Mouse (Mus musculus): ENCODE measurements at regions not wholly inside any gene's neighbourhood (a gene's known extent, or its start where the extent isn't known, plus 50 kb on each side); places are given as distances from the start of the nearest gene placed in this dataset.

DNA sequence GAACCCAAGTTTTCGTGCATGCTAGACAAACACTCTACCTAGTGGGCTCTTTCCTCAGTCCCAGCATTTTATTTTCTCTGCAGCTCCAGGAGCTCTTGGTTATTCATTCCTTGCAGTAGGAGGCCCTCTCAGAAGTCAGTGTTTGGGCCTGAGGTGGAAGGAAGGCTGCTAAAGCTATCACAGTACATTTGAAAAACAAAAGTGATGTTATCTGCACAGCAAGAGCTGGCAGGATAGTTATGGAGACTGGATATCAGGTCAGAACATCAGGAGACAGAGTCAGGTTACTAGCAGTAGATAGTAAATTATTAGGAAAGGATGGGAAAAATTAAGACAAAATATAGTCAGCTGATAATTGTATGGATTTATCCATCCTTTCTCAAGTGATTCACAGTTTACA, 152.2 kb downstream of the Mtx2 start:
- no peak for DNase-seq

GRCm38 (mm10) chr2:74981856-74982255, 156.3 kb downstream of the Mtx2 start:
- DNase-seq: no peak

GRCm38 (mm10) chr2:74993802-74994201, 168.2 kb downstream of the Mtx2 start:
- DNase-seq: no peak

GRCm38 (mm10) chr2:74994998-74995397, 169.4 kb downstream of the Mtx2 start:
- peak; percentile 22 for DNase-seq

DNA sequence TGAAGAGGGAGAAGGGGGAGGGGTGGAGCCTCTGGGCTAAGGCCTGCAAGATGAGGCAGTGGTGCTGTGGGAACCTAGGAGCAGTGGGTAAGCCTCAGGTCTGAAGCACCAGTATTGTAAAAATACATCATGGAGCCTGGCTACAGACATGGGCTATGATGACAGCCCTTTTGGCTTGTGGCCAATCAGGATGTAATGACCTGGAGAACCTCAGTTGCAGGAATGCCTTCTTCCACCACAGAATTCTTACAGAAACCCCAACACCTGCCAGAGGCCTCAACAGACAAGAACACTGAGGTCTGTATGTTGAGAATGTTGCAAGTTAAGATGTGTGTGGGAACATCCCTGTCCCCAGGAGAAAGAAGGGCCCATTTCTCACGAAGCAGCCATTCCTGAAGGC, 172.1 kb downstream of the Mtx2 start:
- peak; percentile 19 for DNase-seq

GRCm38 (mm10) chr2:75000368-75000796, 174.8 kb downstream of the Mtx2 start:
- DNase-seq: peak; percentile 68

DNA sequence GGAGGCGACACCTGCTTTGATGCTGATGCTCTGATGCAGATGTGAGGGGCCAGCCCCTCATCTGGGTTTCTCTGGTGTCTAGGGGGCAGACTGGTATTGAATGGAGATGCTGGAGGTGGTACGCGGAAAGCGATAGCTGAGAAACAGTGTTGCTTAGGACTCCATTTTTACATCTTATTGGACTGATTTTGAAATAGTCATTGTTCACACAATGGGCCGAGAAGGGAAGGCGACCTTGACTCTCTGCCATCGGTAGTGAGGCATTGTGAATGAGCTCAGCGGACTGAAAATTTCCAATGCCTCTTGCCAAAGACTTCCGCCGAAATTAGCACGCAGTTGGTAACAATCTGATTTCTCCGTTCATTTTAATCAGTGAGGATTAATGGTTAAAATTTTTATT, 177.0 kb downstream of the Mtx2 start:
- DNase-seq: no peak

- peak; percentile 32 for DNase-seq
Measured at GRCm38 (mm10) chr2:75008116-75008515, 182.5 kb downstream of the Mtx2 start.

GRCm38 (mm10) chr2:75010647-75011046, 185.0 kb downstream of the Mtx2 start:
- DNase-seq: no peak

GRCm38 (mm10) chr2:75012046-75012445, 186.4 kb downstream of the Mtx2 start:
- no peak for DNase-seq

- no peak for DNase-seq
Measured at GRCm38 (mm10) chr2:75014994-75015728, 189.6 kb downstream of the Mtx2 start.

- peak; percentile 48 for DNase-seq
Measured at GRCm38 (mm10) chr2:75019459-75019858, 193.9 kb downstream of the Mtx2 start.

DNA sequence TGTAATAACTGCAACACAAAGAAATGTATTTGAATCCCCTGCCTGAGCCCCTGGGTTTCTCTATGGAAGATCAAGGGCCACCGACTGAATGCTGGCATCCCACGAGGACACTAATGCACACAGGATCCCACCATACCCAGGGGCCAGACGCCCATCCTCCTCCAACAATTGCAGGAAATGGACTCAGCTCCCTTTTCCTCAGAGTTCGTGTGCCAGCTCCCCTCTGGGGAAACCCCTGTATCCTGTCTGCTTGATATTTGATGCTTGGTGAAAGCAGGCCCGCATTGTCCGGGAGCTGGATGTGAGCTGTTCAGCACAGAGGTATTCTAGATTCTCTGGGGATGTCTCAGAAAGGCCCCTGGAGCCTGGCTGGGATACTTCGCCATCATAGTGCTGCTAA, 196.0 kb downstream of the Mtx2 start:
- peak; percentile 69 for DNase-seq

- DNase-seq: no peak
Measured at GRCm38 (mm10) chr2:75028151-75028550, 202.5 kb downstream of the Mtx2 start.

DNA sequence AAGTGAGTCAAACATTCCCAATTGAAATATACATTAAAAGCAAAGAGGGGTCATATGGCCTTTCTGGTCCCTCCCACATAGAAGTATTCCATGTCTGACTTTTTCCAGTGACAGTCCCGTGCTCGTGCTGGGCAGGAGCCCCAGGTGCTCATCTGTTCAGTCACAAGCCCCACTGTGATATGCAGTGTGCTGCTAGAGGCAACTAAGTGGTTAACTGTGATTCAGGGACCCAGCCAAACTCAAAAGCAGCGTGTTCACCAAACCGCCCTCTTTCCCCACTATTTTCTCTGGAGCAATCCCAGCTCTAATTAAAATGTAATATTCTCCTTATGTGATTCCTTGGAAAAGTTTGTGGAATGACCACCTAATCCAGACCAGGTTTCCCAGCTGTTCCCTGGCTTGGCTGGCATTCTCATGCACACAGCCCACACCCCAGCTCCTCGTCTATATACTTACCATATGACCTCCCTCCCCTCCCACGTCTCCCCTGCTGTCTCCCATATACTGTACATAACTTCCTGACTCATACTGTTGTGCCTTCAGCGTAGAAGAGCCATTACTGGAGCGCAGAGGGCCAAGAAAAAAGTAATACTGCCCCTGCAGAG, 203.6 kb downstream of the Mtx2 start:
- DNase-seq: no peak

DNA sequence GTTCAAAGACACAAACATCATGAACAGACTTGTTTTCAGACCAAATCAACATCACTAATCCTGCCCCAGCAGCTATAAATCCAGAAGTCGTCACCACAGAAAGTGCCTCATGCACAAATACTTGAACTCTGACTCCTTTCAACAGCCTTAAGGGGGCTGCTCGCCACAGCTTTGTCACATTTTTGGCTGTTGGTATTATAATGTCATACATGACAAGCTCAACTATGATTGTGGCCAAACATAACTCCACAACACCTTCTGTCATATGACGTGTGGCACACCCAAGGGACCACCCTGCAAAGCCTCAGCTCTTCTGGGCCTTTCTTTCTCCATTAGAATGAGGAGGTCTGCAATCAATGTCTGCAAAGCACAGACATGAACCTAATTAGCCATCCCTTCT, 209.1 kb downstream of the Mtx2 start:
- no peak for DNase-seq

DNA sequence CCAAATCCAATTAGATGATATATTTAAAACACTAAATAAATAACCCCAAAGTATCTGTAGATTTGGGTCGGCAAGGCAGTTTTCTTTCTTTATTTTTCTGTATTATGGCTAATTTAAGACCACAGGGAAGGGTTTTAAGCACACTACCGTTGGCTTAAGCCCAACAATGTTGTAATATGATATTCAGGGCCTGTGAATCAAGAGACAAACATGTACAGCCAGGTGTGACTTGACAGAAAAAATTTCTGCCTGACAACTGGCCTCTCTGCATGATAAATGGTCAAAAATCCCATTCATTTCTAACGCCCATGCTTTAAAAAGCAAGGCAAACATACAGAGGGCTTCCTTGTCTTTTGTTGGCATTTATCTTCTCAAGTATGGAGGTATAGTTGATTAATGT, 213.5 kb downstream of the Mtx2 start:
- no peak for DNase-seq

- DNase-seq: no peak
Measured at GRCm38 (mm10) chr2:75046892-75047291, 221.3 kb downstream of the Mtx2 start.

DNA sequence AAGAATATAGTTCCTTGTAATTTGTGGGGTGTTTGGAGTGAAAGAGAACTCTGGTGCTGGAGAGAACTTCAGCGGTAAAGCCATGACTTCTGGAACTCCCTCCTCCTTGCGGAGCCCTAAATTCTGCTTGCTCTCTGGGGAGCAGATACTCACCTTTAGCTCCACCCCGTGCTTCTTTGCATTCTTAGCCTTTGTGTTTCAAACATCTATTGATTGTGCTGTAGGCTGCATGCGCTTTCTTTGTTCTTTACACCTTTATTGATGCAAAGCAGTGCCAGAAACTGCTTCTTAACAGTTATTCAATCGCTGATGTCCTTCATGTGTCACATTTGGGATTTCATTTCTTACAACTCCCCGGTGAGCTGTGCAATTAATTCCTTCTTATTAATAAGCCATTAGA, 222.5 kb downstream of the Mtx2 start:
- DNase-seq: no peak

DNA sequence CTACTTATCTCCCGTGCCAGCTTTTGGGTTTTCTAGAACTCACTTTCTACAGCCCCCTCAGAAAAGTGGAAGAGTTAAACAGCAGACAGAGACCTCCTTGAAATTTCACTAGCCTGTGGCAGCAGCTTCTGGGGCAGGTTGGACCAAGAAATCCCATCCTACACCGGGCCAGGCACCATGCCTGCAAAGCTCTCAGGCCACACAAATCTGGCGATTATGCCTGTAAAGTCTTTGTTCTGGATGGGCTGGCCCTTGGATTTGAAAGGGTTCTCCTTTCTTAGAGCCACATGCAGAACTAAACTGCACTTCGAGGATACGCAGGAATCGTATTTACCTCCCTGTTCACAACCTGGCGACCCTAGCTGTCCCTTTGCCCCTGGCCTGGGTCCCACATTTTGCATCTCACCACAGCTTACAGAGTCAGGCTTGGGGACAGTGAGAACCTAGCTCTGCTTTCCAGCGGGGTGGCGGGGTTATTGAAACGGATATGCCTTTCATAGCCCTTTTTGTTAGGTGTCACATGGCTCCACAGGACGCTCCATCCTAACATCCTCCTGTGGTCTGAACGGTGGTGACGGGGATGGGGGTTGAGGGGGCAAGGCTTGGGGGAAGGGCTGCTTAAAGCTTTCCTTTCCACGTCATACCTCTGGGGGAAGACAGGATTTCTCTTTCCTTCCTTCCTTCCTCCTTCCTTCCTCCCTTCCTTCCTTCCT, 229.0 kb downstream of the Mtx2 start:
- DNase-seq: peak; percentile 66

DNA sequence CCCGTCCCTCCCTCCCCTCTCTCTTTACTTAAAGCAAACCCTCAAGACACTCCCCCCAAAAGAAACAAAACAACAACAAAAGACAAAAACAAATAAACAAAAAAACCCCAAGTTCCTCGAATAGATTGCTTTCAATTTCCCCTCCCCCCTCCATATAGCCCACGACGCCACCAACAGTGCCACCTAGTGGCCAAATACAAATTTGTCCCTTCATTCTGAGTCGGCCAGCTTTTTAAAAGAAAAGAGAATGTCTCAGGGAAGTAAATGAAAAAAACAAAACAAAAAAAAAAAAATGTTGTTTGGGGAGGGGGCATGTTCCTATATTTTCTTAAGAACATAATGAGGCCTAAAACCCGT, 229.6 kb downstream of the Mtx2 start:
- DNase-seq: peak; percentile 76

DNA sequence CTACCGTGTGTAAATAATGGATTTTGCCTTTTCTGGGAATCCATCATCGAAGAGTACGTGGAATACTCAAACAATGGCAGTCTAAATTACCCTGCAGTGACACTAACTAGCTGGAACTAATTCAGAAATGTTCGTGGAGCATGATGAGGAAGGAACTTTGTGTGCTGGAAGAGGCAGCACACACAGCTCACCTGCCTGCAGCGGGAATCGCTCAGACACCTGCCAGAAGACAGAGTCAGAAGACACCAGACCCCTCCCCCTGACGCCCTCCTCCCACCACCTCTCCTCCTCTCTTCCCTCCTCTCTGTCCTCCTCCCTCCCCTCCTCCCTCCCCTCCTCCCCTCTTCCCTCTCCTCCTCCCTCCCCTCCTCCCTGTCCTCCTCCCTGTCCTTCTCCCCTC, 235.4 kb downstream of the Mtx2 start:
- no peak for DNase-seq

- DNase-seq: peak; percentile 19
Measured at GRCm38 (mm10) chr2:75061456-75062188, 236.0 kb downstream of the Mtx2 start.

DNA sequence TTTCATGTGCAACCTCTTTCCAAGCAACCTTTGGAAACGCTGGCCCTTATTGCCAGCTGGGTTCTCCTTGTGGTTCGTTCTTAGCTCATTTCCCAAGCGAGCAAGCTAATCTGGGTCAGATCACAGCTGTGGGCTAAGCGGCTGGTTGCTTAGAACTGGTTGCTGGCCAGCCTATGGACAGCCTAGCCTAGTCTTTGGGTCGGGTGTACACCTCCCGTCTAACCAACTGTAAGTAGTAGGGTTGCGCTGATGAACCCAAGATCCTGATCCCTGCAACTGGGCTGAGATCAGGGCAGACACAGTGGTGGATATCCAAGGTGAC, 236.5 kb downstream of the Mtx2 start:
- DNase-seq: no peak
